Mouse (Mus musculus): ENCODE data around the gene Bpifa5.

- TF ChIP-seq CTCF (IDR thresholded peaks at IDR 0.05; ENCODE audit: control insufficient read depth, insufficient read depth, low read length) (no peak), POLR2A (IDR thresholded peaks at IDR 0.05; ENCODE audit: borderline replicate concordance, control insufficient read depth, low read depth, low read length) (no peak)
Measured at GRCm38 (mm10) chr2:154190546-154191258, 28.3 kb downstream of the Bpifa5 start, which contains the start of gene Bpifb1.
